Mouse (Mus musculus) intestine, embryonic 14.5 days (tissue): ENCODE measurements around the gene Nlrp6. TPM values are rescaled to one million over a fixed set of nuclear protein-coding genes. Genes with fewer than 3 reads are reported as not detected.

Experiments used
- polyA plus RNA-seq: library from polyadenylated mRNA; unstranded; fragments of >200 nt; fragmentation: Nextera tagmentation; extraction: Ambion mirVana; gene quantifications from 2 replicates; pipeline ENCODE4 v1.2.1, GENCODE M21; 2014

Nlrp6 gene
- polyA plus RNA-seq, 1 experiment from 2014 or later, result 18.4 TPM

Other genes with a start within 250 kb of the Nlrp6 start
- gene Olfr45, start 239.0 kb upstream of the Nlrp6 start, polyA plus RNA-seq, result not detected in 2 replicates
- gene Olfr541, start 223.6 kb upstream of the Nlrp6 start, polyA plus RNA-seq, result not detected in 2 replicates
- gene Cyp2e1, start 157.2 kb upstream of the Nlrp6 start, polyA plus RNA-seq, result not detected in 2 replicates
- gene Syce1, start 133.1 kb upstream of the Nlrp6 start, polyA plus RNA-seq, result 0.30 and 0.45 TPM in 2 replicates
- 2.8 and 3.0 TPM in 2 replicates for gene Zfp941, start 98.7 kb upstream of the Nlrp6 start, polyA plus RNA-seq
- 1.3 and 3.2 TPM in 2 replicates for gene Urah, start 85.9 kb upstream of the Nlrp6 start, polyA plus RNA-seq
- gene Scgb1c1, start 75.4 kb upstream of the Nlrp6 start, polyA plus RNA-seq, result not detected in 2 replicates
- gene Odf3, start 73.1 kb upstream of the Nlrp6 start, polyA plus RNA-seq, result not detected in 2 replicates
- not detected in 2 replicates for gene Gm45785, start 64.6 kb upstream of the Nlrp6 start, polyA plus RNA-seq
- 64.9 and 82.6 TPM in 2 replicates for gene Ric8a, start 63.9 kb upstream of the Nlrp6 start, polyA plus RNA-seq
- 42.3 and 43.7 TPM in 2 replicates for gene Bet1l, start 63.3 kb upstream of the Nlrp6 start, polyA plus RNA-seq
- 151 and 154 TPM in 2 replicates for gene Psmd13, start 38.9 kb upstream of the Nlrp6 start, polyA plus RNA-seq
- gene Sirt3, start 38.6 kb upstream of the Nlrp6 start, polyA plus RNA-seq, result 24.7 and 25.3 TPM in 2 replicates
- 0.62 and 0.83 TPM in 2 replicates for gene Cox8b, start 20.5 kb upstream of the Nlrp6 start, polyA plus RNA-seq
- gene Pgghg, start 20.5 kb downstream of the Nlrp6 start, polyA plus RNA-seq, result 26.9 and 29.2 TPM in 2 replicates
- 0.94 and 2.3 TPM in 2 replicates for gene Ifitm5, start 29.4 kb downstream of the Nlrp6 start, polyA plus RNA-seq
- gene Gm45717, start 35.0 kb downstream of the Nlrp6 start, polyA plus RNA-seq, result 0.81 TPM in 1 of 2 replicates, not detected in the other
- 1,598 and 1,676 TPM in 2 replicates for gene Ifitm2, start 35.1 kb downstream of the Nlrp6 start, polyA plus RNA-seq
- 198 and 221 TPM in 2 replicates for gene Ifitm1, start 46.3 kb downstream of the Nlrp6 start, polyA plus RNA-seq
- 295 and 303 TPM in 2 replicates for gene Ifitm3, start 89.9 kb downstream of the Nlrp6 start, polyA plus RNA-seq
- 0.78 and 1.2 TPM in 2 replicates for gene Ifitm6, start 97.0 kb downstream of the Nlrp6 start, polyA plus RNA-seq
- not detected in 2 replicates for gene Gm17387, start 108.2 kb downstream of the Nlrp6 start, polyA plus RNA-seq
- gene B4galnt4, start 140.2 kb downstream of the Nlrp6 start, polyA plus RNA-seq, result 9.2 and 13.6 TPM in 2 replicates
- 11.6 and 14.7 TPM in 2 replicates for gene Pkp3, start 157.3 kb downstream of the Nlrp6 start, polyA plus RNA-seq
- 10.6 and 11.2 TPM in 2 replicates for gene Sigirr, start 179.7 kb downstream of the Nlrp6 start, polyA plus RNA-seq
- gene Ano9, start 196.9 kb downstream of the Nlrp6 start, polyA plus RNA-seq, result 18.5 and 20.3 TPM in 2 replicates
- 62.6 and 63.9 TPM in 2 replicates for gene Ptdss2, start 201.5 kb downstream of the Nlrp6 start, polyA plus RNA-seq